Mouse (Mus musculus) ES-E14 (cell line): Measurements from ENCODE around the gene Sppl2b. TPM values are rescaled to one million over a fixed set of nuclear protein-coding genes. Genes with fewer than 3 reads are reported as not detected.

Experiments used
- DNase-seq: peaks from one replicate; pipeline ENCODE4 v3.0.0-alpha.2; 2013; ENCODE audit warnings: low read depth, low spot score
- H3K27ac ChIP-seq: 2 replicates; pipeline ENCODE4 v1.5.1; 2012; ENCODE audit warnings: low read depth, mild to moderate bottlenecking, low read length, moderate library complexity, mixed read lengths; ENCODE audit not compliant: poor library complexity, insufficient read depth, severe bottlenecking
- H3K36me3 ChIP-seq: 2 replicates; pipeline ENCODE4 v1.6.1; 2012; ENCODE audit warnings: mild to moderate bottlenecking, low read length, moderate library complexity, mixed read lengths; ENCODE audit not compliant: control insufficient read depth, poor library complexity, insufficient read depth, severe bottlenecking
- H3K4me1 ChIP-seq, 2 experiments: fragments of 150-350 bp in 1 of 2; sonication (generic) in 1 of 2; 2 replicates each; pipeline ENCODE4 v1.6.1; 2012; ENCODE audit warnings: low read length in 2 of 2, mild to moderate bottlenecking in 1 of 2, mixed read lengths in 1 of 2; ENCODE audit not compliant: control insufficient read depth in 2 of 2, insufficient read depth in 2 of 2, poor library complexity in 1 of 2
- H3K4me3 ChIP-seq, 2 experiments: fragments of 150-350 bp in 1 of 2; sonication (generic) in 1 of 2; 2 replicates each; pipeline ENCODE4 v1.5.1; 2012; ENCODE audit warnings: low read length in 2 of 2, low read depth in 1 of 2, mild to moderate bottlenecking in 1 of 2, mixed read lengths in 1 of 2; ENCODE audit not compliant: insufficient read depth in 1 of 2, poor library complexity in 1 of 2, severe bottlenecking in 1 of 2
- H3K9ac ChIP-seq: 2 replicates; pipeline ENCODE4 v1.6.1; 2012; ENCODE audit warnings: low read depth, mild to moderate bottlenecking, low read length, mixed read lengths; ENCODE audit not compliant: poor library complexity, insufficient read depth, severe bottlenecking
- H3K9me3 ChIP-seq: fragments of 150-350 bp; sonication (generic); 2 replicates; pipeline ENCODE4 v1.6.1; 2012; ENCODE audit warnings: low read depth, mild to moderate bottlenecking, low read length; ENCODE audit not compliant: control insufficient read depth, insufficient read depth
- CHD2 ChIP-seq: IDR thresholded peaks from 2 replicates; pipeline ENCODE4 v1.6.1; 2014; ENCODE audit warnings: mild to moderate bottlenecking, low read depth, low read length, inconsistent platforms
- HCFC1 ChIP-seq: IDR thresholded peaks from 2 replicates; pipeline ENCODE4 v1.6.1; 2012; ENCODE audit warnings: low read length, inconsistent platforms, borderline replicate concordance; ENCODE audit not compliant: insufficient read depth
- MAFK ChIP-seq: IDR thresholded peaks from 2 replicates; pipeline ENCODE4 v1.6.1; 2014; ENCODE audit warnings: mild to moderate bottlenecking, low read depth, low read length, inconsistent platforms; ENCODE audit not compliant: insufficient read depth
- ZC3H11A ChIP-seq: IDR thresholded peaks from 2 replicates; pipeline ENCODE4 v1.6.1; 2012; ENCODE audit warnings: low read depth, mild to moderate bottlenecking, inconsistent platforms, low read length, borderline replicate concordance
- ZNF384 ChIP-seq: IDR thresholded peaks from 2 replicates; pipeline ENCODE4 v1.6.1; 2012; ENCODE audit warnings: low read depth, low read length, inconsistent platforms
- in situ Hi-C, 2 experiments: fragments of 600-800 bp; cut with MboI; formaldehyde crosslinking; loops; one replicate each; pipeline ENCODE4 v1.15.1; 2025; ENCODE audit warnings: low sequenced_read_pairs in 2 of 2, inconsistent platforms in 1 of 2; ENCODE audit not compliant: unreplicated experiment in 2 of 2
- total RNA-seq: library from RNA; depleted of rRNA; stranded (reverse); fragments of 300-350 nt; gene quantifications from 2 replicates; pipeline ENCODE4 v1.2.3, GENCODE M21; 2012

Sppl2b gene
- total RNA-seq, 1 experiment, result 38.9 TPM

DNA sequence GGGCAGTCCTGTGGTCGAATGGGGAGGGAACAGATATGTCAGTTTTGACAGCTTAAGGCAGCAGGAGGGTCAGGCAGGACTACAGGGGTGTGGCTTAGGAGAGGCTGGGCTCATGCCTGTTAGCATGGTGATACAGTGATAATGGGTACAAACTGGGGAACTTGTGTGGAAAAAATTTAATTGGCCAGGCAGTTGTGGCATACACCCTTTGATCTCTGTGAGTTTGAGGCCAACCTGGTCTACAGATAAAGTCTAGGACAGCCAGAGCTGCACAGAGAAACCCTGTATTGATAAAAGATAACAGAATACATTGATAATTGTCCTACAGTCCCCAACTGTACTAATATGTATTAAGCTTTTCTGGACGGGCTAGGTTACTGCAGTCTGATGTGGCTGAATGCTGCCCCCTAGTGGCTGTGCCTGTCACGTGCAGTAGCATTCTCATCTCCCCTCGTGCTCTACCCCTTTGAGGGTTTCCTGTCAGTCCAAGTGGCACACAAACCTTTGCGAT is 25.1 kb downstream of the Sppl2b start:
- no peak for TF ChIP-seq ZNF384
- 0 out of 2 replicates have a peak, but pooled peaks have one; percentile 12 for TF ChIP-seq HCFC1
- no peak for TF ChIP-seq CHD2
- TF ChIP-seq ZC3H11A, result no peak
- no peak for TF ChIP-seq MAFK
- Histone ChIP-seq H3K27ac (no peak overlapping the region), H3K4me1 (peaks cover 0 to 10% of the 10 kb centered on the region in 2 experiments; a peak in 2 of 4 replicates), H3K4me3 (no peak overlapping the region), H3K9ac (no peak overlapping the region), H3K9me3 (no peaks in the 10 kb centered on the region), H3K36me3 (no peaks in the 10 kb centered on the region)
- DNase-seq, result peak; percentile 65
- in situ Hi-C loops, result no loop called here

DNA sequence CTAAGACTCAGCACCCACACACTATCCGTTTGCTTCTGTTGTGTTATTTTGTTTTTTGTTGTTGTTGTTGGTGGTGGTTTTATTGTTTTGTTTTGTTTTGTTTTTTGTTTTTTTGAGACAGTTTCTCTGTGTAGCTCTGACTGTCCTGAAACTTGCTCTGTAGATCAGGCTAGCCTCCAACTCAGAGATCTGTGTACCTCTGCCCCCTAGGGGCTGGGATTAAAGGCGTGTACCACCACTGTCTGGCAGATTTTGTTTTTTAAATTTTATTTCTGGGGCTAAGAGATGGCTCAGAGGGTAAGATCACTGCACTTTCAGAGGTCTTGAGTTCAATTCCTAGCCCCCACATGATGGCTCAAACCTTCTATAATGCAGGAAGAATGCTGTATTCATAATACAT is 25.8 kb downstream of the Sppl2b start:
- TF ChIP-seq MAFK, result no peak
- no peak for TF ChIP-seq CHD2
- no peak for TF ChIP-seq HCFC1
- no peak for TF ChIP-seq ZNF384
- no peak for TF ChIP-seq ZC3H11A
- Histone ChIP-seq H3K9me3 (no peaks in the 10 kb centered on the region), H3K4me1 (peaks cover 0 to 10% of the 10 kb centered on the region in 2 experiments; a peak in 2 of 4 replicates), H3K36me3 (no peaks in the 10 kb centered on the region), H3K9ac (no peak overlapping the region), H3K27ac (no peak overlapping the region), H3K4me3 (no peak overlapping the region)
- DNase-seq, result no peak
- in situ Hi-C loops, result no loop called here

DNA sequence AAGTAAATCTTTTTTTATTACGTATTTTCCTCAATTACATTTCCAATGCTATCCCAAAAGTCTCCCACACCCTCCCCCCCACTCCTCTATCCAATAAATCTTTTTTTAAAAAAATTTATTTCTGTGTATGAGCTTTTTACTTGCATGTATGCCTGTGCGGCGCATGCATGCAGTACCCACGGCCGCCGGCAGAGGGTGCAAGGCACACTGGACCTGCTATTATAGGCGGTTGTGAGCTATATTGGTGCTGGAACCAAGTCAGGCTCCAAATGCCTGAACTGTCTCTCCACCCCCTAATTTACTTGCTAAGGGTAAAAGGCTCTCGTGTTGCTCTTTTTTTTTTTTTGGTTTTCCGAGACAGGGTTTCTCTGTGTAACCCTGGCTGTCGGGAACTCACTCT is 26.2 kb downstream of the Sppl2b start:
- in situ Hi-C loops, result no loop called here
- Histone ChIP-seq H3K27ac (no peak overlapping the region), H3K9me3 (no peaks in the 10 kb centered on the region), H3K4me3 (no peak overlapping the region), H3K4me1 (peaks cover 0 to 8% of the 10 kb centered on the region in 2 experiments; a peak in 2 of 4 replicates), H3K36me3 (no peaks in the 10 kb centered on the region), H3K9ac (no peak overlapping the region)
- TF ChIP-seq ZNF384 (no peak), MAFK (no peak), ZC3H11A (no peak; the same call in none of the 2 replicates), CHD2 (no peak), HCFC1 (no peak)
- DNase-seq, result peak; percentile 65

DNA sequence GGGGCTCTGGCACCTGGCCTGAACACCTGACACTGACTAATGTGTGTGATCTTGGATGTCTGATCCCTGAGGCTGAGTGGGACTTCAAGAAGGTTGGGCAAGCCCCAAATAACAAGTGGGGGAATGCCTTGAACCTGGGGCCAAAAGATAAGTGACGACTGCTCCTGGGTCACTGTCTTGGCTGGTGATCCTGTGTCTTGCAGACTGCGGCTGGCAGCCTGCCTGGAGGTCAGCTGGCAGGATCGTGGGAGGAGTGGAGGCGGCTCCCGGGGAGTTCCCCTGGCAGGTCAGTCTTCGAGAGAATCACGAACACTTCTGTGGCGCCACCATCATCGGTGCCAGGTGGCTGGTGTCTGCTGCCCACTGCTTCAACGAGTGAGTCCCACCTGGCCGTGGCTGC is 32.1 kb downstream of the Sppl2b start:
- Histone ChIP-seq H3K36me3 (no peaks in the 10 kb centered on the region), H3K4me1 (peaks cover 0 to 4% of the 10 kb centered on the region in 2 experiments; a peak in 1 of 4 replicates), H3K9me3 (no peaks in the 10 kb centered on the region), H3K9ac (no peak overlapping the region), H3K27ac (no peak overlapping the region), H3K4me3 (no peak overlapping the region)
- in situ Hi-C loops, result loop anchor here in 1 of 2 experiments (5.0 kb wide), 1 partner anchor 110 kb away; no protein-coding TSS in a partner anchor
- TF ChIP-seq ZNF384 (no peak), CHD2 (no peak), MAFK (no peak), ZC3H11A (no peak), HCFC1 (no peak)
- no peak for DNase-seq

DNA sequence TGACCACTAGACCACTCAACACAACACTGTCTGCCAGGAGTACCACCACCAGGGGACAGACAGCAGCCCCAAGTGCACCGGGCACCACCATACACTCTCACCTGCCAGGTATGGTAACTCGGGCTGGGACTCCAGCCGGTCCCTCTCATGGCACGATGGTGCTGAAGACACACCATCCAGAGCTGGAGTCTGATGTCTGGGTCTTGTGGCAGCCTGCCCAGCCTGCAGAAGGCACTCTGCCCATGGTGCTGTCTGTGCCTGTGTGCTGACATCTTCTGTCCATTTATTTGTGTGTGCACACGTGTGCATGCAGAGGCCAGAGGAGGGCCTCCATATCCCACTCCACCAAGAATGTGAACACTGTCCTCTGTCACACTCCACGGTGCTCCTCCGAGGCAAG is 40.0 kb downstream of the Sppl2b start:
- Histone ChIP-seq H3K9me3 (no peaks in the 10 kb centered on the region), H3K27ac (no peak overlapping the region), H3K36me3 (peaks cover 14% of the 10 kb centered on the region), H3K4me1 (peaks cover 0 to 14% of the 10 kb centered on the region in 2 experiments; a peak in 1 of 4 replicates), H3K9ac (no peak overlapping the region), H3K4me3 (no peak overlapping the region)
- DNase-seq, result no peak
- in situ Hi-C loops, result no loop called here
- TF ChIP-seq ZC3H11A, result no peak
- no peak for TF ChIP-seq MAFK
- no peak for TF ChIP-seq CHD2
- no peak for TF ChIP-seq ZNF384
- no peak for TF ChIP-seq HCFC1
